Mouse (Mus musculus): ENCODE data around the gene Nek6. TPM values are rescaled to one million over a fixed set of nuclear protein-coding genes. Genes with fewer than 3 reads are reported as not detected.
A peak's percentile ranks its signal among the peaks of the same experiment; 100 is the strongest.

The Nek6 gene
- total and polyA plus RNA-seq, 3 experiments: 3.7 to 5.4 TPM; not detected in 1

DNA sequence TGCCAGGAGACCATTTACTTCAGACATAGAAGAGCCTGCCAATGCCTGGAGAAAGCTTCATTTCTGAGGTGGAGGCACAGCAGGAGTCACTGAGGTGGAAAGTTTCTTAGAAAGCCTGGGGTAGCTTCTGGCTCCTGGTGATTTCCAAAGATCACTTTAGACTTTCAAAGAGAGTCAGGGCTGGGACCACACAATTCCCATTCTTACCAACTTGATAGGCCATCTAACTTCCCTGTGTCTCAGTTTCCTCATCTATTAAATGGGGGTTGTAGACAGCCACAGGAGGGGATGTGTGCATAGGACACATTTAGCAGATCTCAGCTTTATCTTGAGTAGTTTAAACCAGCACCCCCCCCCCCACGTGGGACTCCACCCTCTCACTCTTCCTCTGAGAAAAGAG is 30.9 kb downstream of the Nek6 start:
- H3K79me2 ChIP-seq (ENCODE audit: control insufficient read depth, insufficient read depth, low read length, poor library complexity): no peaks in the 10 kb centered on the region

GRCm38 (mm10) chr2:38543158-38543557 is 31.7 kb downstream of the Nek6 start:
- Histone ChIP-seq H3K4me3 (ENCODE audit: control insufficient read depth in 1 of 2, insufficient read depth in 1 of 2, low read depth in 2 of 2, low read length in 2 of 2) (no peak overlapping the region), H3K79me2 (ENCODE audit: control insufficient read depth, insufficient read depth, low read length, poor library complexity) (no peaks in the 10 kb centered on the region), H3K9me3 (replicated peaks; ENCODE audit: insufficient read depth, low read length) (no peaks in the 10 kb centered on the region), H3K4me1 (ENCODE audit: control insufficient read depth in 1 of 2, insufficient read depth in 2 of 2, low read length in 2 of 2) (peaks cover 0 to 5% of the 10 kb centered on the region in 2 experiments; a peak in 1 of 4 replicates), H3K27ac (ENCODE audit: control insufficient read depth, low read depth, low read length) (no peak overlapping the region), H3K27me3 (ENCODE audit: control insufficient read depth in 1 of 2, insufficient read depth in 2 of 2, low read length in 2 of 2) (no peaks in the 10 kb centered on the region), H3K9ac (ENCODE audit: control insufficient read depth, low read depth, low read length, poor library complexity, severe bottlenecking) (no peak overlapping the region), H3K36me3 (ENCODE audit: control insufficient read depth in 1 of 2, insufficient read depth in 2 of 2, low read length in 2 of 2) (no peaks in the 10 kb centered on the region)
- no peak for DNase-seq (ENCODE audit: low read depth, low spot score)
- TF ChIP-seq ZC3H11A (IDR thresholded peaks at IDR 0.05; ENCODE audit: low read depth, low read length): no peak
- TF ChIP-seq JUND (IDR thresholded peaks at IDR 0.05; ENCODE audit: low read depth, low read length): no peak
- no peak for TF ChIP-seq MAX (IDR thresholded peaks at IDR 0.05; ENCODE audit: low read length)
- no peak for TF ChIP-seq TCF12 (IDR thresholded peaks at IDR 0.05; ENCODE audit: low read depth, low read length)
- no peak for TF ChIP-seq BHLHE40 (IDR thresholded peaks at IDR 0.05; ENCODE audit: borderline replicate concordance, low read depth, low read length)
- no peak for TF ChIP-seq CHD1 (IDR thresholded peaks at IDR 0.05; ENCODE audit: low read depth, low read length)
- no peak for TF ChIP-seq USF1 (IDR thresholded peaks at IDR 0.05; ENCODE audit: low read depth, low read length)
- no peak for TF ChIP-seq KAT2A (conservative IDR thresholded peaks at IDR 0.05; ENCODE audit: low read depth, low read length)

More for the DNA sequence above, 30.9 kb downstream of the Nek6 start:
- H3K27me3 ChIP-seq (ENCODE audit: control insufficient read depth in 1 of 2, insufficient read depth in 2 of 2, low read length in 2 of 2): no peaks in the 10 kb centered on the region
- no peak overlapping the region for H3K27ac ChIP-seq (ENCODE audit: control insufficient read depth, low read depth, low read length)
- H3K9me3 ChIP-seq (replicated peaks; ENCODE audit: insufficient read depth, low read length): no peaks in the 10 kb centered on the region
- peak; percentile 11 for DNase-seq (ENCODE audit: low read depth, low spot score)
- no peak overlapping the region for H3K4me3 ChIP-seq (ENCODE audit: control insufficient read depth in 1 of 2, insufficient read depth in 1 of 2, low read depth in 2 of 2, low read length in 2 of 2)
- H3K36me3 ChIP-seq (ENCODE audit: control insufficient read depth in 1 of 2, insufficient read depth in 2 of 2, low read length in 2 of 2): no peaks in the 10 kb centered on the region
- H3K9ac ChIP-seq (ENCODE audit: control insufficient read depth, low read depth, low read length, poor library complexity, severe bottlenecking): no peak overlapping the region
- TF ChIP-seq HCFC1 (IDR thresholded peaks at IDR 0.05; ENCODE audit: low read depth, low read length) (no peak), POLR2A (IDR thresholded peaks at IDR 0.05; ENCODE audit: control insufficient read depth in 1 of 2, insufficient read depth in 1 of 2, low read depth in 1 of 2, low read length in 2 of 2, poor library complexity in 1 of 2) (no peak), UBTF (IDR thresholded peaks at IDR 0.05; ENCODE audit: borderline replicate concordance, insufficient read depth, low read depth, low read length) (no peak), ELF1 (IDR thresholded peaks at IDR 0.05; ENCODE audit: low read depth, low read length) (no peak), NELFE (IDR thresholded peaks at IDR 0.05; ENCODE audit: low read depth, low read length) (no peak), MYB (IDR thresholded peaks at IDR 0.05; ENCODE audit: low read depth, low read length) (no peak)
- peaks cover 0 to 5% of the 10 kb centered on the region in 2 experiments; a peak in 1 of 4 replicates for H3K4me1 ChIP-seq (ENCODE audit: control insufficient read depth in 1 of 2, insufficient read depth in 2 of 2, low read length in 2 of 2)

DNA sequence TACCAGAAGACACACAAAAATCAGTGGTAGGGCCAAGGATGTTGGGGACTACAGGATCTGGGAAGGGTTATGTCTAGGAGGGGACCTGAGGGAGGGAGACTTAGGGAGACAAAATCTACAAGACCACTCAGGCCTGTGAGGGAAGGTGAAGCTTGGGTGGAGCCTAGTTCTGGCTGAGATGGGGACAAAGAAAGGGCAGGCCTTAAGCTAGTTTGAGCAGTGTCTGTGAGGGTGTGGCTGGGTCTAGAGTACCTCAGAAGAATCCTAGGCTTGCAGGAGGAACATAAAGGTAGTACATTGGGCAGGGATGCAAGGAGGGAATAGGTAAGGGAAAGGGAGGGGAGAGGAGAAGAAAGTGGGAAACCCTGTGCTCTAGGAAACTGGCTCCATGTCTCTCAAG is 32.9 kb downstream of the Nek6 start:
- Histone ChIP-seq H3K27ac (ENCODE audit: control insufficient read depth, low read depth, low read length) (no peak overlapping the region), H3K27me3 (ENCODE audit: control insufficient read depth in 1 of 2, insufficient read depth in 2 of 2, low read length in 2 of 2) (no peaks in the 10 kb centered on the region), H3K4me3 (ENCODE audit: control insufficient read depth in 1 of 2, insufficient read depth in 1 of 2, low read depth in 2 of 2, low read length in 2 of 2) (no peak overlapping the region), H3K4me1 (ENCODE audit: control insufficient read depth in 1 of 2, insufficient read depth in 2 of 2, low read length in 2 of 2) (peaks cover 0 to 5% of the 10 kb centered on the region in 2 experiments; a peak in 1 of 4 replicates), H3K36me3 (ENCODE audit: control insufficient read depth in 1 of 2, insufficient read depth in 2 of 2, low read length in 2 of 2) (no peaks in the 10 kb centered on the region), H3K79me2 (ENCODE audit: control insufficient read depth, insufficient read depth, low read length, poor library complexity) (no peaks in the 10 kb centered on the region), H3K9me3 (replicated peaks; ENCODE audit: insufficient read depth, low read length) (no peaks in the 10 kb centered on the region), H3K9ac (ENCODE audit: control insufficient read depth, low read depth, low read length, poor library complexity, severe bottlenecking) (no peak overlapping the region)
- DNase-seq (ENCODE audit: low read depth, low spot score): no peak
- TF ChIP-seq TAL1 (IDR thresholded peaks at IDR 0.05; ENCODE audit: low read length) (no peak), MAX (IDR thresholded peaks at IDR 0.05; ENCODE audit: low read length) (no peak), ZNF384 (IDR thresholded peaks at IDR 0.05; ENCODE audit: low read depth, low read length) (no peak)

Data from MEL (cell line).